Comparison of ENCODE assay signal across 8 mouse cellular contexts in genomic region chr13:83715308-83715785, GRCm38 (mm10).
A peak's percentile ranks its signal among the peaks of the same experiment; 100 is the strongest.
DNase-seq lines count a peak whose midpoint lies in the region; ATAC-seq lines count a peak whose summit lies in the region.

No protein-coding gene starts in this region.

- WGBS in kidney, embryonic 16.5 days: 3% methylated on average over 14 of the region's 14 CpGs
- 2% methylated on average over 14 of the region's 14 CpGs for WGBS in embryonic facial prominence, embryonic 13.5 days
- 3% methylated on average over 14 of the region's 14 CpGs for WGBS in intestine, embryonic 15.5 days
- WGBS in neural tube, embryonic 13.5 days: 2% methylated on average over 14 of the region's 14 CpGs

- peak overlapping the region; percentile 24; the same call in 1 of the 2 replicates for H3K4me3 ChIP-seq in kidney, embryonic 16.5 days (ENCODE audit: low read length)
- H3K4me3 ChIP-seq in embryonic facial prominence, embryonic 13.5 days: peak overlapping the region; percentile 34
- no peak overlapping the region for H3K4me3 ChIP-seq in intestine, embryonic 15.5 days (replicated peaks)
- H3K4me3 ChIP-seq in neural tube, embryonic 13.5 days: peak overlapping the region; percentile 84

- ATAC-seq in kidney, embryonic 16.5 days (ENCODE audit: low FRiP score, low TSS enrichment): peak; percentile 60; the same call in 1 of the 2 replicates
- peak; percentile 38; the same call in 1 of the 2 replicates for ATAC-seq in embryonic facial prominence, embryonic 13.5 days (ENCODE audit: insufficient number of reproducible peaks, insufficient read depth, low FRiP score, low TSS enrichment, low read depth)
- ATAC-seq in intestine, embryonic 15.5 days: peak; percentile 44
- ATAC-seq in neural tube, embryonic 13.5 days (ENCODE audit: low read depth): peak; percentile 57

- no peak overlapping the region for H3K9ac ChIP-seq in kidney, embryonic 16.5 days (replicated peaks; ENCODE audit: low read length)
- H3K9ac ChIP-seq in embryonic facial prominence, embryonic 13.5 days: no peak overlapping the region
- H3K9ac ChIP-seq in intestine, embryonic 15.5 days: no peak overlapping the region
- peak overlapping the region; percentile 100 for H3K9ac ChIP-seq in neural tube, embryonic 13.5 days

- DNase-seq in kidney, adult 8-10 months: no peak
- DNase-seq in cerebellum, adult 11 months: no peak
- DNase-seq in kidney, postnatal 4 days: no peak
- no peak for DNase-seq in kidney, adult 9 months

- no peaks in the 10 kb centered on the region for H3K4me1 ChIP-seq in kidney, embryonic 16.5 days (ENCODE audit: insufficient read depth, low read length)
- H3K4me1 ChIP-seq in embryonic facial prominence, embryonic 13.5 days: peaks cover 6% of the 10 kb centered on the region
- H3K4me1 ChIP-seq in intestine, embryonic 15.5 days (replicated peaks): no peaks in the 10 kb centered on the region
- peaks cover 51% of the 10 kb centered on the region for H3K4me1 ChIP-seq in neural tube, embryonic 13.5 days (replicated peaks)

- H3K36me3 ChIP-seq in kidney, embryonic 16.5 days (ENCODE audit: insufficient read depth, low read length): no peaks in the 10 kb centered on the region
- no peaks in the 10 kb centered on the region for H3K36me3 ChIP-seq in embryonic facial prominence, embryonic 13.5 days
- no peaks in the 10 kb centered on the region for H3K36me3 ChIP-seq in intestine, embryonic 15.5 days
- no peaks in the 10 kb centered on the region for H3K36me3 ChIP-seq in neural tube, embryonic 13.5 days

- peak overlapping the region; percentile 42 for H3K4me2 ChIP-seq in kidney, embryonic 16.5 days (replicated peaks; ENCODE audit: low read depth, low read length)
- peak overlapping the region; percentile 56 for H3K4me2 ChIP-seq in embryonic facial prominence, embryonic 13.5 days
- H3K4me2 ChIP-seq in intestine, embryonic 15.5 days (replicated peaks): peak overlapping the region; percentile 2; the same call in 1 of the 2 replicates
- peak overlapping the region; percentile 69 for H3K4me2 ChIP-seq in neural tube, embryonic 13.5 days

- H3K27me3 ChIP-seq in kidney, embryonic 16.5 days (ENCODE audit: insufficient read depth, low read length): peaks cover 93% of the 10 kb centered on the region
- H3K27me3 ChIP-seq in embryonic facial prominence, embryonic 13.5 days: peaks cover 97% of the 10 kb centered on the region
- peaks cover 65% of the 10 kb centered on the region for H3K27me3 ChIP-seq in intestine, embryonic 15.5 days (replicated peaks)
- peaks cover 25% of the 10 kb centered on the region for H3K27me3 ChIP-seq in neural tube, embryonic 13.5 days

- H3K9me3 ChIP-seq in kidney, embryonic 16.5 days (ENCODE audit: low read length): no peaks in the 10 kb centered on the region
- H3K9me3 ChIP-seq in embryonic facial prominence, embryonic 13.5 days: no peaks in the 10 kb centered on the region
- no peaks in the 10 kb centered on the region for H3K9me3 ChIP-seq in intestine, embryonic 15.5 days
- H3K9me3 ChIP-seq in neural tube, embryonic 13.5 days: no peaks in the 10 kb centered on the region

- H3K27ac ChIP-seq in kidney, embryonic 16.5 days (ENCODE audit: low read length): no peak overlapping the region
- H3K27ac ChIP-seq in embryonic facial prominence, embryonic 13.5 days: no peak overlapping the region
- H3K27ac ChIP-seq in intestine, embryonic 15.5 days: no peak overlapping the region
- peak overlapping the region; percentile 100 for H3K27ac ChIP-seq in neural tube, embryonic 13.5 days (replicated peaks)

Comparison
In these comparisons a context has a peak if more than half of its experiments do, and no peak if none do; other contexts are left out.
1. H3K4me2 ChIP-seq: peak in every context shown above with its lines; median percentile 69 in neural tube, embryonic 13.5 days; 56 in embryonic facial prominence, embryonic 13.5 days; 42 in kidney, embryonic 16.5 days; 2 in intestine, embryonic 15.5 days.